Mouse (Mus musculus) embryonic facial prominence, embryonic 14.5 days (tissue): ENCODE measurements around the gene Ptges3. TPM values are rescaled to one million over a fixed set of nuclear protein-coding genes. Genes with fewer than 3 reads are reported as not detected.
"Not testable (repeated sequence)": the region's sequence is repeated elsewhere in the genome, so short reads cannot be mapped to it uniquely, and the experiment has no call there.

Experiments
- ATAC-seq: fragments of 200-750 bp; cut with Nextera tagmentation; 2 replicates; pipeline ENCODE4 v1.8.0; 2017; ENCODE audit warnings: low read depth, moderate number of reproducible peaks, moderate TSS enrichment
- DNase-seq: peaks from one replicate; pipeline ENCODE4 v3.0.0-alpha.2; 2015; ENCODE audit warnings: low spot score
- H3K27ac ChIP-seq: fragments of 300-500 bp; sonication (generic); replicated peaks from 2 replicates; pipeline ENCODE4 v1.5.1; 2014; ENCODE audit warnings: low read depth, mild to moderate bottlenecking, low read length, moderate library complexity
- H3K27me3 ChIP-seq: fragments of 300-500 bp; sonication (generic); replicated peaks from 2 replicates; pipeline ENCODE4 v1.6.1; 2014; ENCODE audit warnings: low read length; ENCODE audit not compliant: control insufficient read depth, insufficient read depth
- H3K36me3 ChIP-seq: fragments of 300-500 bp; sonication (generic); 2 replicates; pipeline ENCODE4 v1.6.1; 2014; ENCODE audit warnings: low read length, mixed read lengths; ENCODE audit not compliant: control insufficient read depth, insufficient read depth
- H3K4me1 ChIP-seq: fragments of 300-500 bp; sonication (generic); 2 replicates; pipeline ENCODE4 v1.6.1; 2014; ENCODE audit warnings: antibody characterized with exemption, low read length; ENCODE audit not compliant: control insufficient read depth, insufficient read depth
- H3K4me2 ChIP-seq: fragments of 300-500 bp; sonication (generic); 2 replicates; pipeline ENCODE4 v1.6.1; 2014; ENCODE audit warnings: low read depth, mild to moderate bottlenecking, low read length, moderate library complexity, mixed read lengths
- H3K4me3 ChIP-seq: fragments of 300-500 bp; sonication (generic); 2 replicates; pipeline ENCODE4 v1.5.1; 2014; ENCODE audit warnings: low read depth, mild to moderate bottlenecking, low read length
- H3K9ac ChIP-seq: fragments of 300-500 bp; sonication (generic); 2 replicates; pipeline ENCODE4 v1.6.1; 2014; ENCODE audit warnings: low read depth, mild to moderate bottlenecking, low read length, moderate library complexity, mixed read lengths
- H3K9me3 ChIP-seq: fragments of 300-500 bp; sonication (generic); 2 replicates; pipeline ENCODE4 v1.6.1; 2016; ENCODE audit warnings: low read length; ENCODE audit not compliant: control insufficient read depth
- WGBS: fragments of 180-500 bp; shearing (Covaris S2); extraction: QIAGEN DNeasy Blood & Tissue Kit; methylation state at CpG from one replicate; pipeline ENCODE4 v1.1.7; 2014; 5-methylcytosine and 5-hydroxymethylcytosine counted together
- polyA plus RNA-seq: library from polyadenylated mRNA; unstranded; fragments of >200 nt; fragmentation: Nextera tagmentation; extraction: Ambion mirVana; gene quantifications from 2 replicates; pipeline ENCODE4 v1.2.1, GENCODE M21; 2014

Ptges3 gene
- polyA plus RNA-seq, 1 experiment from 2014 or later = 475 TPM

- no peaks in the 10 kb centered on the region for H3K4me1 ChIP-seq
- no peaks in the 10 kb centered on the region for H3K27me3 ChIP-seq
- DNase-seq (no peak), ATAC-seq (no peak; the same call in 1 of the 2 replicates)
- 94% methylated on average over 2 of the region's 2 CpGs for WGBS
- peaks cover 60% of the 10 kb centered on the region for H3K36me3 ChIP-seq
- H3K9me3 ChIP-seq = no peaks in the 10 kb centered on the region
- H3K27ac ChIP-seq = no peak overlapping the region
- H3K9ac ChIP-seq = no peak overlapping the region
- no peak overlapping the region for H3K4me2 ChIP-seq
- H3K4me3 ChIP-seq = no peak overlapping the region
Measured at GRCm38 (mm10) chr10:128050355-128050754, 8.4 kb upstream of the Ptges3 start.

- 98% methylated on average over 5 of the region's 5 CpGs for WGBS
- ATAC-seq = no peak
- Histone ChIP-seq H3K36me3 (peaks cover 47% of the 10 kb centered on the region), H3K4me2 (no peak overlapping the region), H3K27me3 (no peaks in the 10 kb centered on the region), H3K9me3 (no peaks in the 10 kb centered on the region), H3K9ac (no peak overlapping the region), H3K27ac (no peak overlapping the region), H3K4me3 (no peak overlapping the region), H3K4me1 (no peaks in the 10 kb centered on the region)
- DNase-seq = no peak
Measured at GRCm38 (mm10) chr10:128051589-128051988, 7.2 kb upstream of the Ptges3 start.

- H3K27ac ChIP-seq, H3K4me1 ChIP-seq, H3K9me3 ChIP-seq, H3K4me2 ChIP-seq, H3K27me3 ChIP-seq, DNase-seq, H3K4me3 ChIP-seq, ATAC-seq, H3K9ac ChIP-seq: not testable (repeated sequence)
- H3K36me3 ChIP-seq = peaks cover 42% of the 10 kb centered on the region
- 92% methylated on average over 1 of the region's 2 CpGs for WGBS
Measured at GRCm38 (mm10) chr10:128052136-128052535, 6.6 kb upstream of the Ptges3 start.

GRCm38 (mm10) chr10:128053001-128053400 lies 5.8 kb upstream of the Ptges3 start:
- Histone ChIP-seq H3K9ac (no peak overlapping the region), H3K36me3 (peaks cover 34% of the 10 kb centered on the region), H3K4me3 (no peak overlapping the region), H3K4me2 (no peak overlapping the region), H3K27ac (no peak overlapping the region), H3K4me1 (no peaks in the 10 kb centered on the region), H3K27me3 (no peaks in the 10 kb centered on the region), H3K9me3 (no peaks in the 10 kb centered on the region)
- DNase-seq (no peak), ATAC-seq (no peak)
- WGBS = 94% methylated on average over 8 of the region's 8 CpGs

- no peak for DNase-seq
- WGBS = 1% methylated on average over 18 of the region's 18 CpGs
- H3K9me3 ChIP-seq = no peaks in the 10 kb centered on the region
- H3K4me1 ChIP-seq = peaks cover 11% of the 10 kb centered on the region
- H3K4me2 ChIP-seq = peak overlapping the region; percentile 79
- peak overlapping the region; percentile 95 for H3K9ac ChIP-seq
- ATAC-seq = peak; percentile 10
- no peaks in the 10 kb centered on the region for H3K27me3 ChIP-seq
- peaks cover 13% of the 10 kb centered on the region; the same call in 1 of the 2 replicates for H3K36me3 ChIP-seq
- peak overlapping the region; percentile 85 for H3K4me3 ChIP-seq
- H3K27ac ChIP-seq = peak overlapping the region; percentile 99
Measured at GRCm38 (mm10) chr10:128058184-128058583, 570 bp upstream of the Ptges3 start.

- Histone ChIP-seq H3K9me3 (no peaks in the 10 kb centered on the region), H3K27ac (peak overlapping the region; percentile 99), H3K4me2 (peak overlapping the region; percentile 79), H3K27me3 (no peaks in the 10 kb centered on the region), H3K9ac (peak overlapping the region; percentile 95), H3K36me3 (peaks cover 22% of the 10 kb centered on the region; the same call in 1 of the 2 replicates), H3K4me1 (peaks cover 11% of the 10 kb centered on the region), H3K4me3 (peak overlapping the region; percentile 85)
- DNase-seq (peak; percentile 72), ATAC-seq (peak; percentile 35)
- WGBS = under 1% methylated on average over 32 of the region's 62 CpGs
Measured at GRCm38 (mm10) chr10:128059207-128059981, 640 bp downstream of the Ptges3 start.

GRCm38 (mm10) chr10:128061109-128061508 lies 2.4 kb downstream of the Ptges3 start:
- Histone ChIP-seq H3K4me3 (peak overlapping the region; percentile 85), H3K27me3 (no peaks in the 10 kb centered on the region), H3K9ac (peak overlapping the region; percentile 95), H3K4me1 (peaks cover 11% of the 10 kb centered on the region), H3K27ac (no peak overlapping the region), H3K36me3 (peaks cover 31% of the 10 kb centered on the region; the same call in 1 of the 2 replicates), H3K4me2 (peak overlapping the region; percentile 79), H3K9me3 (no peaks in the 10 kb centered on the region)
- ATAC-seq = no peak
- WGBS = 81% methylated on average over 5 of the region's 5 CpGs
- no peak for DNase-seq

GRCm38 (mm10) chr10:128062221-128062989 lies 3.7 kb downstream of the Ptges3 start:
- peaks cover 39% of the 10 kb centered on the region; the same call in 1 of the 2 replicates for H3K36me3 ChIP-seq
- H3K4me2 ChIP-seq = no peak overlapping the region
- H3K27ac ChIP-seq = no peak overlapping the region
- H3K9ac ChIP-seq = no peak overlapping the region
- no peaks in the 10 kb centered on the region for H3K9me3 ChIP-seq
- DNase-seq (no peak), ATAC-seq (no peak)
- no peak overlapping the region for H3K4me3 ChIP-seq
- H3K27me3 ChIP-seq = no peaks in the 10 kb centered on the region
- 95% methylated on average over 6 of the region's 6 CpGs for WGBS
- peaks cover 11% of the 10 kb centered on the region for H3K4me1 ChIP-seq
